Mouse (Mus musculus): ENCODE measurements around the gene Psmd13. TPM values are rescaled to one million over a fixed set of nuclear protein-coding genes. Genes with fewer than 3 reads are reported as not detected.

Psmd13 gene
- polyA plus RNA-seq, 1 experiment, result 201 TPM

GRCm38 (mm10) chr7:140908181-140908580 lies 26.4 kb downstream of the Psmd13 start:
- Histone ChIP-seq H3K36me3 (ENCODE audit: control insufficient read depth, insufficient read depth) (no peaks in the 10 kb centered on the region), H3K4me3 (no peak overlapping the region), H3K4me2 (ENCODE audit: low read depth) (no peak overlapping the region), H3K79me2 (ENCODE audit: control insufficient read depth, insufficient read depth) (no peaks in the 10 kb centered on the region), H3ac (ENCODE audit: control insufficient read depth, insufficient read length) (no peak overlapping the region), H3K27me3 (ENCODE audit: control insufficient read depth, insufficient read depth, insufficient read length) (no peaks in the 10 kb centered on the region)
- TF ChIP-seq TCF12 (IDR thresholded peaks at IDR 0.05; ENCODE audit: insufficient read depth, poor library complexity, severe bottlenecking) (no peak), SRF (IDR thresholded peaks at IDR 0.05; ENCODE audit: control insufficient read depth, insufficient read length, low read depth) (no peak), CEBPB (IDR thresholded peaks at IDR 0.05; ENCODE audit: insufficient read depth, poor library complexity, severe bottlenecking) (no peak), MYOD1 (IDR thresholded peaks at IDR 0.05; ENCODE audit: control insufficient read depth in 1 of 3, insufficient read length in 2 of 3, low read depth in 2 of 3) (no peak), REST (IDR thresholded peaks at IDR 0.05; ENCODE audit: insufficient read depth, insufficient read length) (no peak), TCF3 (IDR thresholded peaks at IDR 0.05; ENCODE audit: insufficient read length, low read depth) (no peak), MAX (IDR thresholded peaks at IDR 0.05; ENCODE audit: low read depth) (no peak), POLR2AphosphoS2 (IDR thresholded peaks at IDR 0.05; ENCODE audit: insufficient read length, low read depth) (no peak), MYOG (IDR thresholded peaks at IDR 0.05; ENCODE audit: control insufficient read depth in 1 of 3, insufficient read depth in 1 of 3, insufficient read length in 2 of 3, low read depth in 2 of 3) (no peak), POLR2A (IDR thresholded peaks at IDR 0.05; ENCODE audit: insufficient read length, low read depth) (no peak), E2F4 (IDR thresholded peaks at IDR 0.05; ENCODE audit: insufficient read depth) (no peak), USF1 (IDR thresholded peaks at IDR 0.05; ENCODE audit: low read depth) (no peak)

GRCm38 (mm10) chr7:140908634-140909107 lies 26.9 kb downstream of the Psmd13 start:
- Histone ChIP-seq H3K4me3 (no peak overlapping the region), H3K27me3 (ENCODE audit: control insufficient read depth, insufficient read depth, insufficient read length) (no peaks in the 10 kb centered on the region), H3ac (ENCODE audit: control insufficient read depth, insufficient read length) (no peak overlapping the region), H3K4me2 (ENCODE audit: low read depth) (peak overlapping the region; percentile 73), H3K79me2 (ENCODE audit: control insufficient read depth, insufficient read depth) (no peaks in the 10 kb centered on the region), H3K36me3 (ENCODE audit: control insufficient read depth, insufficient read depth) (no peaks in the 10 kb centered on the region)
- TF ChIP-seq POLR2A (IDR thresholded peaks at IDR 0.05; ENCODE audit: insufficient read length, low read depth) (no peak), MYOD1 (IDR thresholded peaks at IDR 0.05; ENCODE audit: control insufficient read depth in 1 of 3, insufficient read length in 2 of 3, low read depth in 2 of 3) (peak in 1 of 3 experiments; percentile 15), USF1 (IDR thresholded peaks at IDR 0.05; ENCODE audit: low read depth) (no peak), E2F4 (IDR thresholded peaks at IDR 0.05; ENCODE audit: insufficient read depth) (no peak), TCF3 (IDR thresholded peaks at IDR 0.05; ENCODE audit: insufficient read length, low read depth) (no peak), POLR2AphosphoS2 (IDR thresholded peaks at IDR 0.05; ENCODE audit: insufficient read length, low read depth) (no peak), CEBPB (IDR thresholded peaks at IDR 0.05; ENCODE audit: insufficient read depth, poor library complexity, severe bottlenecking) (no peak), TCF12 (IDR thresholded peaks at IDR 0.05; ENCODE audit: insufficient read depth, poor library complexity, severe bottlenecking) (no peak), MYOG (IDR thresholded peaks at IDR 0.05; ENCODE audit: control insufficient read depth in 1 of 3, insufficient read depth in 1 of 3, insufficient read length in 2 of 3, low read depth in 2 of 3) (peak in 1 of 3 experiments; percentile 10), MAX (IDR thresholded peaks at IDR 0.05; ENCODE audit: low read depth) (no peak), REST (IDR thresholded peaks at IDR 0.05; ENCODE audit: insufficient read depth, insufficient read length) (no peak), SRF (IDR thresholded peaks at IDR 0.05; ENCODE audit: control insufficient read depth, insufficient read length, low read depth) (no peak)

- no peaks in the 10 kb centered on the region for H3K36me3 ChIP-seq (ENCODE audit: control insufficient read depth, insufficient read depth)
- H3K4me2 ChIP-seq (ENCODE audit: low read depth), result no peak overlapping the region
- no peak overlapping the region for H3K4me3 ChIP-seq
- no peak for TF ChIP-seq MYOG (IDR thresholded peaks at IDR 0.05; ENCODE audit: control insufficient read depth in 1 of 3, insufficient read depth in 1 of 3, insufficient read length in 2 of 3, low read depth in 2 of 3)
- TF ChIP-seq USF1 (IDR thresholded peaks at IDR 0.05; ENCODE audit: low read depth), result no peak
- no peak for TF ChIP-seq REST (IDR thresholded peaks at IDR 0.05; ENCODE audit: insufficient read depth, insufficient read length)
- no peak for TF ChIP-seq TCF12 (IDR thresholded peaks at IDR 0.05; ENCODE audit: insufficient read depth, poor library complexity, severe bottlenecking)
- TF ChIP-seq CEBPB (IDR thresholded peaks at IDR 0.05; ENCODE audit: insufficient read depth, poor library complexity, severe bottlenecking), result no peak
- TF ChIP-seq E2F4 (IDR thresholded peaks at IDR 0.05; ENCODE audit: insufficient read depth), result no peak
- TF ChIP-seq MYOD1 (IDR thresholded peaks at IDR 0.05; ENCODE audit: control insufficient read depth in 1 of 3, insufficient read length in 2 of 3, low read depth in 2 of 3), result no peak
- no peak for TF ChIP-seq POLR2A (IDR thresholded peaks at IDR 0.05; ENCODE audit: insufficient read length, low read depth)
- no peak for TF ChIP-seq POLR2AphosphoS2 (IDR thresholded peaks at IDR 0.05; ENCODE audit: insufficient read length, low read depth)
- TF ChIP-seq MAX (IDR thresholded peaks at IDR 0.05; ENCODE audit: low read depth), result no peak
- no peak for TF ChIP-seq TCF3 (IDR thresholded peaks at IDR 0.05; ENCODE audit: insufficient read length, low read depth)
- no peak for TF ChIP-seq SRF (IDR thresholded peaks at IDR 0.05; ENCODE audit: control insufficient read depth, insufficient read length, low read depth)
- H3ac ChIP-seq (ENCODE audit: control insufficient read depth, insufficient read length), result no peak overlapping the region
- H3K79me2 ChIP-seq (ENCODE audit: control insufficient read depth, insufficient read depth), result no peaks in the 10 kb centered on the region
- H3K27me3 ChIP-seq (ENCODE audit: control insufficient read depth, insufficient read depth, insufficient read length), result no peaks in the 10 kb centered on the region
Observed at GRCm38 (mm10) chr7:140912293-140912692, 30.5 kb downstream of the Psmd13 start.

GRCm38 (mm10) chr7:140912846-140913482 lies 31.2 kb downstream of the Psmd13 start:
- H3K4me2 ChIP-seq (ENCODE audit: low read depth), result no peak overlapping the region
- H3K4me3 ChIP-seq, result no peak overlapping the region
- no peaks in the 10 kb centered on the region for H3K27me3 ChIP-seq (ENCODE audit: control insufficient read depth, insufficient read depth, insufficient read length)
- H3ac ChIP-seq (ENCODE audit: control insufficient read depth, insufficient read length), result no peak overlapping the region
- no peaks in the 10 kb centered on the region for H3K79me2 ChIP-seq (ENCODE audit: control insufficient read depth, insufficient read depth)
- H3K36me3 ChIP-seq (ENCODE audit: control insufficient read depth, insufficient read depth), result no peaks in the 10 kb centered on the region
- no peak for TF ChIP-seq E2F4 (IDR thresholded peaks at IDR 0.05; ENCODE audit: insufficient read depth)
- no peak for TF ChIP-seq MYOG (IDR thresholded peaks at IDR 0.05; ENCODE audit: control insufficient read depth in 1 of 3, insufficient read depth in 1 of 3, insufficient read length in 2 of 3, low read depth in 2 of 3)
- TF ChIP-seq SRF (IDR thresholded peaks at IDR 0.05; ENCODE audit: control insufficient read depth, insufficient read length, low read depth), result no peak
- no peak for TF ChIP-seq POLR2AphosphoS2 (IDR thresholded peaks at IDR 0.05; ENCODE audit: insufficient read length, low read depth)
- no peak for TF ChIP-seq USF1 (IDR thresholded peaks at IDR 0.05; ENCODE audit: low read depth)
- TF ChIP-seq TCF12 (IDR thresholded peaks at IDR 0.05; ENCODE audit: insufficient read depth, poor library complexity, severe bottlenecking), result no peak
- TF ChIP-seq POLR2A (IDR thresholded peaks at IDR 0.05; ENCODE audit: insufficient read length, low read depth), result no peak
- no peak for TF ChIP-seq REST (IDR thresholded peaks at IDR 0.05; ENCODE audit: insufficient read depth, insufficient read length)
- TF ChIP-seq MYOD1 (IDR thresholded peaks at IDR 0.05; ENCODE audit: control insufficient read depth in 1 of 3, insufficient read length in 2 of 3, low read depth in 2 of 3), result no peak
- no peak for TF ChIP-seq CEBPB (IDR thresholded peaks at IDR 0.05; ENCODE audit: insufficient read depth, poor library complexity, severe bottlenecking)
- no peak for TF ChIP-seq MAX (IDR thresholded peaks at IDR 0.05; ENCODE audit: low read depth)
- no peak for TF ChIP-seq TCF3 (IDR thresholded peaks at IDR 0.05; ENCODE audit: insufficient read length, low read depth)

Measured in myocyte (in vitro differentiated cells).